Mouse (Mus musculus) testis, adult 2 months (tissue): ENCODE results near the gene Vmn1r79.

ENCODE experiments used
- CTCF ChIP-seq: fragments of 200-500 bp; IDR thresholded peaks from 2 replicates; pipeline ENCODE4 v1.5.1; 2012; ENCODE audit warnings: low read depth, mild to moderate bottlenecking, inconsistent platforms, low read length, moderate library complexity; ENCODE audit not compliant: control insufficient read depth, insufficient read depth, insufficient replicate concordance
- POLR2A ChIP-seq: fragments of 200-500 bp; IDR thresholded peaks from 2 replicates; pipeline ENCODE4 v1.6.1; 2012; ENCODE audit warnings: low read depth, mild to moderate bottlenecking, inconsistent platforms, low read length, moderate library complexity; ENCODE audit not compliant: control insufficient read depth

DNA sequence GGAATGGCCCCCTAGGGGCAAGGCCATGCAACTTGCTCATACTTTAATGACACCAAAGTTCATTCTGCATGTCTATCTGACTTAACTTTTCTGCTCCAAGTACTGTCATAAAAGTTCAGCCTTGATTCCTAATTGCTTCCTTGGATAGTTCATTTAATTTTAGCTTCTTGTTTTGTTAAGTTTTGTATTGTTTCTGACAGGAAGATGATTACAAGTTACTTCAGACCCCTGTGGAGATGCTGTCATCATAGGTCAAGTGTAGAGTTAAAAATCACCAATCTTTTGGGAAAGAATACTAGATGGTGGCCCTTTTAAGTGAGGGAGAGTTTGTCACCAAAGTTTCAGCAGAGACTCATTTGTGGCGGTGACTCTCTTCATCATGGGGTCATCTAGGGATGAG is 17.9 kb downstream of the Vmn1r79 start, which contains the start of gene Vmn1r80:
- TF ChIP-seq POLR2A (no peak), CTCF (no peak)
